Mouse (Mus musculus): ENCODE data around the gene Lysmd4.

GRCm38 (mm10) chr7:67225943-67226625 is 3.7 kb downstream of the Lysmd4 start:
- TF ChIP-seq CTCF (IDR thresholded peaks at IDR 0.05; ENCODE audit: low read depth), result no peak
- no peak for TF ChIP-seq EP300 (optimal IDR thresholded peaks at IDR 0.05)

Measured in stomach, postnatal 0 days (tissue).